Mouse (Mus musculus): ENCODE measurements around the gene Slc22a21. TPM values are rescaled to one million over a fixed set of nuclear protein-coding genes. Genes with fewer than 3 reads are reported as not detected.
"Not testable (repeated sequence)": the region's sequence is repeated elsewhere in the genome, so short reads cannot be mapped to it uniquely, and the experiment has no call there.

Gene Slc22a21
- polyA plus RNA-seq, 1 experiment from 2014 or later: 2.5 TPM

DNA sequence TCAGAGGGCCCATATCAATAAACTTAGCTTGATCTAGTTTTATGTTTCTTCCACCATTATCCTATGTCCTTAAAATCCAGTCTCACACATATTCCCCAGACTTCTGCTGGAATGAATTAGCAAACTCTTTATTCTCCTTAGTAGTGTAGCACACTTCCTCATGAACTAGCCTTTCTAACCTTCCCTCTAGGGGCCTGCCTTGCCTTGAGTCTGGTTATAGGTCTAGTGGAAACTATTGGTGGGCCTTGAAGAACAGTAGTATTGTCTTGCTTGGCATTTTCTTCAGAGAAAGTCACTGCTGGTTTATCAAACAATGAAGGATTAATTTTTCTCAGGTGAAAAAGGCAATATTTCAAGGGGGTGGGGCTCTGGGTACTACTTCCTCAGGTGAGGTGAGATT is 4.6 kb downstream of the Slc22a21 start:
- no peak overlapping the region for H3K4me3 ChIP-seq (ENCODE audit: low read depth, low read length)
- H3K4me1 ChIP-seq (ENCODE audit: control insufficient read depth, insufficient read depth, low read length): peaks cover 2% of the 10 kb centered on the region
- peaks cover 6% of the 10 kb centered on the region; the same call in 1 of the 2 replicates for H3K27me3 ChIP-seq (ENCODE audit: control insufficient read depth, insufficient read depth, low read length)
- no peaks in the 10 kb centered on the region for H3K9me3 ChIP-seq (ENCODE audit: control insufficient read depth, low read length)
- no peaks in the 10 kb centered on the region for H3K36me3 ChIP-seq (ENCODE audit: control insufficient read depth, insufficient read depth, low read length)
- H3K27ac ChIP-seq (ENCODE audit: low read depth, low read length): no peak overlapping the region
- no peak overlapping the region for H3K4me2 ChIP-seq
- ATAC-seq (ENCODE audit: low FRiP score): no peak
- no peak overlapping the region for H3K9ac ChIP-seq (ENCODE audit: low read length)
- peak; percentile 51 for DNase-seq (ENCODE audit: low spot score, missing footprints)

DNA sequence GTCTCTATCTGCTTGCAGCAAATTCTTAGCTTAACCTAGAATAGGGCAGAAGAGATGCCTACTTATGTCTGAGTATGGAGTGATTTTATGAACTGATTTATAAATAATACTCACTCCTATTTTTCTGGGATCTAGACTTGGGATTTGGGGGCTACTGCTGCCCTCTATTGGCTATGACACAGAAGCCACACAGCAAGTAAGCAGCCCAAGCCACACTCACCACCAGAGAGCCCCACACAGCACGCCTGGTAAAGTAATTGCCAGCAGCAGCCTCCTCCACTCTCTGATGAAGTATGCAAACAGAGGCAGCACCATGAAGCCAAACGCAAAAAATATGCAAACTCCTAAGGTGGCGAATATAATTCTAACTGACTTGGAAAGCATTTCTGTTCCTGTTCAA is 21.1 kb downstream of the Slc22a21 start:
- DNase-seq (ENCODE audit: low spot score, missing footprints) (no peak), ATAC-seq (ENCODE audit: low FRiP score) (no peak)
- Histone ChIP-seq H3K27me3 (ENCODE audit: control insufficient read depth, insufficient read depth, low read length) (no peaks in the 10 kb centered on the region), H3K9ac (ENCODE audit: low read length) (no peak overlapping the region), H3K27ac (ENCODE audit: low read depth, low read length) (no peak overlapping the region), H3K9me3 (ENCODE audit: control insufficient read depth, low read length) (no peaks in the 10 kb centered on the region), H3K36me3 (ENCODE audit: control insufficient read depth, insufficient read depth, low read length) (no peaks in the 10 kb centered on the region), H3K4me2 (no peak overlapping the region), H3K4me3 (ENCODE audit: low read depth, low read length) (no peak overlapping the region), H3K4me1 (ENCODE audit: control insufficient read depth, insufficient read depth, low read length) (no peaks in the 10 kb centered on the region)
- 50% methylated on average over 3 of the region's 3 CpGs for WGBS

- not testable (repeated sequence) for ATAC-seq (ENCODE audit: low FRiP score); H3K4me3 ChIP-seq (ENCODE audit: low read depth, low read length); H3K9me3 ChIP-seq (ENCODE audit: control insufficient read depth, low read length); H3K4me1 ChIP-seq (ENCODE audit: control insufficient read depth, insufficient read depth, low read length); DNase-seq (ENCODE audit: low spot score, missing footprints); H3K4me2 ChIP-seq; H3K27ac ChIP-seq (ENCODE audit: low read depth, low read length); H3K36me3 ChIP-seq (ENCODE audit: control insufficient read depth, insufficient read depth, low read length); H3K27me3 ChIP-seq (ENCODE audit: control insufficient read depth, insufficient read depth, low read length); H3K9ac ChIP-seq (ENCODE audit: low read length)
- 37% methylated on average over 4 of the region's 4 CpGs for WGBS
Measured at GRCm38 (mm10) chr11:53958176-53958575, 22.0 kb downstream of the Slc22a21 start.

GRCm38 (mm10) chr11:53956636-53957035 is 23.5 kb downstream of the Slc22a21 start:
- no peak overlapping the region for H3K27ac ChIP-seq (ENCODE audit: low read depth, low read length)
- H3K4me1 ChIP-seq (ENCODE audit: control insufficient read depth, insufficient read depth, low read length): no peaks in the 10 kb centered on the region
- no peaks in the 10 kb centered on the region for H3K36me3 ChIP-seq (ENCODE audit: control insufficient read depth, insufficient read depth, low read length)
- 80% methylated on average over 1 of the region's 1 CpGs for WGBS
- no peak for ATAC-seq (ENCODE audit: low FRiP score)
- H3K9ac ChIP-seq (ENCODE audit: low read length): no peak overlapping the region
- H3K4me3 ChIP-seq (ENCODE audit: low read depth, low read length): no peak overlapping the region
- no peaks in the 10 kb centered on the region for H3K27me3 ChIP-seq (ENCODE audit: control insufficient read depth, insufficient read depth, low read length)
- no peak for DNase-seq (ENCODE audit: low spot score, missing footprints)
- H3K9me3 ChIP-seq (ENCODE audit: control insufficient read depth, low read length): no peaks in the 10 kb centered on the region
- H3K4me2 ChIP-seq: no peak overlapping the region

GRCm38 (mm10) chr11:53954653-53955052 is 25.5 kb downstream of the Slc22a21 start:
- H3K4me2 ChIP-seq: no peak overlapping the region
- H3K4me3 ChIP-seq (ENCODE audit: low read depth, low read length): no peak overlapping the region
- DNase-seq (ENCODE audit: low spot score, missing footprints): no peak
- no peaks in the 10 kb centered on the region for H3K4me1 ChIP-seq (ENCODE audit: control insufficient read depth, insufficient read depth, low read length)
- no peaks in the 10 kb centered on the region for H3K9me3 ChIP-seq (ENCODE audit: control insufficient read depth, low read length)
- H3K27ac ChIP-seq (ENCODE audit: low read depth, low read length): no peak overlapping the region
- 94% methylated on average over 3 of the region's 3 CpGs for WGBS
- no peaks in the 10 kb centered on the region for H3K27me3 ChIP-seq (ENCODE audit: control insufficient read depth, insufficient read depth, low read length)
- H3K9ac ChIP-seq (ENCODE audit: low read length): no peak overlapping the region
- no peaks in the 10 kb centered on the region for H3K36me3 ChIP-seq (ENCODE audit: control insufficient read depth, insufficient read depth, low read length)
- ATAC-seq (ENCODE audit: low FRiP score): no peak

GRCm38 (mm10) chr11:53950133-53950532 is 30.0 kb downstream of the Slc22a21 start:
- H3K9me3 ChIP-seq (ENCODE audit: control insufficient read depth, low read length); H3K9ac ChIP-seq (ENCODE audit: low read length); H3K4me3 ChIP-seq (ENCODE audit: low read depth, low read length); H3K27ac ChIP-seq (ENCODE audit: low read depth, low read length); H3K27me3 ChIP-seq (ENCODE audit: control insufficient read depth, insufficient read depth, low read length); H3K4me2 ChIP-seq; ATAC-seq (ENCODE audit: low FRiP score); DNase-seq (ENCODE audit: low spot score, missing footprints); H3K4me1 ChIP-seq (ENCODE audit: control insufficient read depth, insufficient read depth, low read length); H3K36me3 ChIP-seq (ENCODE audit: control insufficient read depth, insufficient read depth, low read length): not testable (repeated sequence)
- WGBS: no CpG with 5 or more reads among the region's 3 CpGs

DNA sequence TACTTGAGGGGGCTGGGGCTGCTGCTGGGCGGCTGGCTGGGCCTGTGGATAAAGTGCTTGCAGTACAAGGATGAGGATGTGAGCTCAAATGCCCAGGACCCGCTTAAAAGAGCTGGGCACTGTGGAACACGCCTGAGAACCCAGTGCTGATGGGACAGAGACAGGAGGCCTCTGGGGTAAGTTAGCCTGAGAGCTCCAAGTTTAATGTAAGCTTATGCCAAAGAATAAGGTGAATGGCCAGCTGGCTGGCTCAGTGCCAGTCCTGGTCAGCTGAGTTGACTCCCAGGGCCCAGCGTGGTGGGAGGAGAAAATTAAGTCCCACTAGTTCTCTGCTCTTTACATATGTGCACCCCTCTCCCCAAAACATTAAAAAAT is 48.2 kb downstream of the Slc22a21 start:
- not testable (repeated sequence) for H3K27ac ChIP-seq (ENCODE audit: low read depth, low read length); H3K36me3 ChIP-seq (ENCODE audit: control insufficient read depth, insufficient read depth, low read length); ATAC-seq (ENCODE audit: low FRiP score); H3K9me3 ChIP-seq (ENCODE audit: control insufficient read depth, low read length); H3K4me2 ChIP-seq; H3K27me3 ChIP-seq (ENCODE audit: control insufficient read depth, insufficient read depth, low read length); DNase-seq (ENCODE audit: low spot score, missing footprints); H3K4me1 ChIP-seq (ENCODE audit: control insufficient read depth, insufficient read depth, low read length); H3K9ac ChIP-seq (ENCODE audit: low read length); H3K4me3 ChIP-seq (ENCODE audit: low read depth, low read length)
- WGBS: 61% methylated on average over 4 of the region's 4 CpGs

DNA sequence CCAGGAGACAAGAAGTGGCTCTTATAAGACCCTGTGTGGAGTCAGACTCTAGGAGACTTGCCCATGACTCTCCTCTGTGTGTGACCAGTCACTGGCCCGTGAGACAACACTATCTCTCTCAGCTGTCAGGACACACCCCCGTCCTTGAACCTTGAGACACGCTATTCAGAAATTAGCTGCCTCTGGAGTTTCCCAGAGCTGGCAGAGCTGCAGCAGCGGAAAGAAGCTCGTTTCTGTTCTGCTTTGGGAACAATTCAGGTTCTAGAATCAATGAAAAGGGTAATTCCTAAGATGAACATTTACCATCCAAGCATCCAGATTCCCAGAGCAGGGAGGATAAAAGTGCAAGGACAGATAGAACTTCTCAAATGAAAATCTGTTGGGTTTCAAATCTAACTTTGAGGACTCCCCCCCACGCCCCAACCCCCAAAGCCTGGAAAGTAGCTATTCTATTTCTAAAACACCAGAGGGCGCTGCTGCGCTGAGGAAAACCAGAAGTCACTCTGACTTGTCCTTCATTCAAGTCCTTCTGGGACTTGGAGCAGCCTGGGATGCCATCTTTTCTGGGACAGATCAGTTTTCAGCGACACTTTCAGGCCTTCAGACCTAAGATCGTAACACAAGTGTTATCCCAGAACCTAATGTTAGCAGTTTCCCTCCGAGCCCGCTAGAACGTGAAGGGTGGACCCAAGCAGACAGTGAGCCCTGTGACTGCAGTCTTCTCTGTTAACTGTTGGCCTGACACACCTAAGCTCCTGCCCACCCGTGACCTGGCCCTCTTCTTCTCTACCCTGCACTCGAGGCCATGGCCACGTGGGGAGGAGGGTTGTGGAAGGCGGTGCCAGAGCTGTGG is 48.8 kb downstream of the Slc22a21 start:
- DNase-seq (ENCODE audit: low spot score, missing footprints) (peak; percentile 93), ATAC-seq (ENCODE audit: low FRiP score) (no peak)
- no peak overlapping the region for H3K4me3 ChIP-seq (ENCODE audit: low read depth, low read length)
- no peak overlapping the region for H3K9ac ChIP-seq (ENCODE audit: low read length)
- H3K4me1 ChIP-seq (ENCODE audit: control insufficient read depth, insufficient read depth, low read length): no peaks in the 10 kb centered on the region
- H3K4me2 ChIP-seq: no peak overlapping the region
- 38% methylated on average over 17 of the region's 17 CpGs for WGBS
- H3K27ac ChIP-seq (ENCODE audit: low read depth, low read length): no peak overlapping the region
- no peaks in the 10 kb centered on the region for H3K36me3 ChIP-seq (ENCODE audit: control insufficient read depth, insufficient read depth, low read length)
- H3K27me3 ChIP-seq (ENCODE audit: control insufficient read depth, insufficient read depth, low read length): no peaks in the 10 kb centered on the region
- no peaks in the 10 kb centered on the region for H3K9me3 ChIP-seq (ENCODE audit: control insufficient read depth, low read length)

GRCm38 (mm10) chr11:53929741-53930140 is 50.4 kb downstream of the Slc22a21 start:
- no peak overlapping the region for H3K9ac ChIP-seq (ENCODE audit: low read length)
- DNase-seq (ENCODE audit: low spot score, missing footprints) (no peak), ATAC-seq (ENCODE audit: low FRiP score) (no peak)
- no peaks in the 10 kb centered on the region for H3K9me3 ChIP-seq (ENCODE audit: control insufficient read depth, low read length)
- 65% methylated on average over 3 of the region's 3 CpGs for WGBS
- H3K4me1 ChIP-seq (ENCODE audit: control insufficient read depth, insufficient read depth, low read length): no peaks in the 10 kb centered on the region
- H3K4me3 ChIP-seq (ENCODE audit: low read depth, low read length): no peak overlapping the region
- H3K27me3 ChIP-seq (ENCODE audit: control insufficient read depth, insufficient read depth, low read length): no peaks in the 10 kb centered on the region
- no peak overlapping the region for H3K27ac ChIP-seq (ENCODE audit: low read depth, low read length)
- H3K4me2 ChIP-seq: no peak overlapping the region
- H3K36me3 ChIP-seq (ENCODE audit: control insufficient read depth, insufficient read depth, low read length): no peaks in the 10 kb centered on the region

All from midbrain, embryonic 11.5 days (tissue).